Mouse (Mus musculus): ENCODE results near the gene H2al1g. TPM values are rescaled to one million over a fixed set of nuclear protein-coding genes. Genes with fewer than 3 reads are reported as not detected.
"Not testable (repeated sequence)": the region's sequence is repeated elsewhere in the genome, so short reads cannot be mapped to it uniquely, and the experiment has no call there.

The H2al1g gene
- total RNA-seq (2015; ENCODE audit: low replicate concordance) (not detected in 2 replicates), total RNA-seq (2017; ENCODE audit: low replicate concordance) (not detected in 2 replicates)

- not testable (repeated sequence) for ATAC-seq (replicated peaks; ENCODE audit: low FRiP score, poor library complexity, severe bottlenecking)
These were observed at the start of gene H2al1g for GRCm38 (mm10) chrX:11317956-11318355. Gene H2al1g (plus strand): TSS chrX:11318256.

DNA sequence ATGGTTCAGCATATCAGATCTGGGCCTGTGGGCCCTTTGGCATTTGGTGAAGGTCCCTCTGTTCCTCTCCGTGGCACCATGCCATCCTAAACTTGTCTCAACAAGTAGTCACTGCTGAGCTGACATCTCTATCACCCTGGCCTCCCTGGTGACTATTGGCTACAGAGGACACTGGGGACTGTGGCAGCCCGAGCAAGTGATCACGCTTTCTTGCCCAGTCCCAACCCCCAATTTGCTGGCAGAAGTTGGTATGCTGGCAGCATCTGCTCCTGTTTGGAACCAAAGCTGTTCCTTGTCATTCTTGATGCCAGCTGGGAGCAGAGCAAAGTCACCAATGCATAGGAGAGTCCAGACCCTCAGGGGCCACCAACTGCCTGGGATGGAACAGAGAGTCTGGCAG, 49.0 kb upstream of the H2al1g start:
- ATAC-seq (replicated peaks; ENCODE audit: low FRiP score, poor library complexity, severe bottlenecking), result no peak

DNA sequence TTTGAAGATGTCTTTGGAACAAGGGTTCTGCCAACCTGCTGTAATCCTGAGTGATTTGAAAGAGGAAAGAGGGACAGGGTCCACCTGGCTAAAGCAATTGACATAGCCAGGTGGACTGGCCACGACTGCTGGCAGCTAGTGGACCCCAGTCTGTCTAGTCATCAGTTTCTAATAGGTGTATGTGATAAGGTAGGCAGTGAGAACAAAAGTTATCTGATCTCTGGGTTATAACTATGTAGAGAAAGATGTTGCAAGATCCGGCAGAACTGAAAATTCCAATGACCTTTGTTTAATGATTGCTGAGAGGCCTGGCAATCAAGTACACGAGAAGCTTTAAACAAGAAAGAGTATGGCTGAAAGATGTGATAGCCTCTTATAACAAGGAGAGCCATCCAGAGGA, 44.9 kb upstream of the H2al1g start:
- no peak for ATAC-seq (replicated peaks; ENCODE audit: low FRiP score, poor library complexity, severe bottlenecking)

GRCm38 (mm10) chrX:11277083-11277482, 41.0 kb upstream of the H2al1g start:
- ATAC-seq (replicated peaks; ENCODE audit: low FRiP score, poor library complexity, severe bottlenecking), result no peak

DNA sequence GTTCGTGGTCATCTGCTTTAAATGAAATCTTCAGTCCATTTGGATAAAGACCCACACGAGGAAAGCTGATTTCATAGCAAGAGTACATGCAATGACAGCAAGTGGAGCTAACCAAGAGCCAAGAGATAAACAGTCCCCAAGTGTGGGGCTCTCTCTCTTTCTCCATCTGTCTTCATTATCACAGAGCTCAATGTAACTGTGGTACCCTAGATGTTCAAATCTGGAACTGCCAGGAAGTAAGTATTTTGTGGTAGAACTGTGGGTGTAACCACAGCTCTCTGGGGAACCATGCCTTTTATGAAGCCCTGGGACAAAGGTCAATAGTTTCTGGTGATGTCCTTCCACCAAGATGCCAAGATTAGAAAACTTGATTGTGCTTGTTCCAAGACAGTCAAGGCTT, 37.3 kb upstream of the H2al1g start:
- no peak for ATAC-seq (replicated peaks; ENCODE audit: low FRiP score, poor library complexity, severe bottlenecking)

- no peak for ATAC-seq (replicated peaks; ENCODE audit: low FRiP score, poor library complexity, severe bottlenecking)
These were observed 29.7 kb upstream of the H2al1g start for GRCm38 (mm10) chrX:11288306-11288882.

DNA sequence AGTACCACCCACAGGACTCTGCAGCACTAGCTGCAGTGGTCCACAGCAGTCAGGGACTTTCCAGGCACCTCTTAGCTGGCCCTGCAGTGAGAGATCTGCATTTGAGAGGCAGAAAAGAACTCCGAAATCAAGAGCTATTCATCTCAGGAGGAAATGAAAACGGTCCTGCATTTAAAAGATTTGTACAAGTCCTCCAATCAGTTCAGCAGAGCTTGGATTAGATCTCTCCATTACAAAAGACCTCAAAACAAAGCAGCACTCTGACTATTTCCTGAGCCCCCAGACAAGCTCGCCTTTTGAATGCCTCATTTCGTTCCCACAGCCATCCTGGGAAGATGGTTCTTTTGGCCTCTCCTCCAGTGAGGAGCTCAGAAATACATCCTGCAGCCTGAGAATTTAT, 28.8 kb upstream of the H2al1g start:
- no peak for ATAC-seq (replicated peaks; ENCODE audit: low FRiP score, poor library complexity, severe bottlenecking)

- ATAC-seq (replicated peaks; ENCODE audit: low FRiP score, poor library complexity, severe bottlenecking), result not testable (repeated sequence)
These were observed 19.1 kb upstream of the H2al1g start, which contains the start of gene H2al1a for GRCm38 (mm10) chrX:11298957-11299356. Gene H2al1a (plus strand): TSS chrX:11299257.

GRCm38 (mm10) chrX:11302132-11302531, 15.9 kb upstream of the H2al1g start, which contains the start of gene H2al1b:
Gene H2al1b (plus strand): TSS chrX:11302432.
- not testable (repeated sequence) for ATAC-seq (replicated peaks; ENCODE audit: low FRiP score, poor library complexity, severe bottlenecking)

GRCm38 (mm10) chrX:11305355-11305754, 12.7 kb upstream of the H2al1g start, which contains the start of gene H2al1c:
Gene H2al1c (plus strand): TSS chrX:11305655.
- not testable (repeated sequence) for ATAC-seq (replicated peaks; ENCODE audit: low FRiP score, poor library complexity, severe bottlenecking)

- not testable (repeated sequence) for ATAC-seq (replicated peaks; ENCODE audit: low FRiP score, poor library complexity, severe bottlenecking)
These were observed 9.5 kb upstream of the H2al1g start, which contains the start of gene H2al1d for GRCm38 (mm10) chrX:11308524-11308923. Gene H2al1d (plus strand): TSS chrX:11308824.

- not testable (repeated sequence) for ATAC-seq (replicated peaks; ENCODE audit: low FRiP score, poor library complexity, severe bottlenecking)
These were observed 6.4 kb upstream of the H2al1g start, which contains the start of gene H2al1e for GRCm38 (mm10) chrX:11311634-11312033. Gene H2al1e (plus strand): TSS chrX:11311934.

GRCm38 (mm10) chrX:11314858-11315257, 3.2 kb upstream of the H2al1g start, which contains the start of gene H2al1f:
Gene H2al1f (plus strand): TSS chrX:11315158.
- ATAC-seq (replicated peaks; ENCODE audit: low FRiP score, poor library complexity, severe bottlenecking), result not testable (repeated sequence)

GRCm38 (mm10) chrX:11321192-11321591, 3.1 kb downstream of the H2al1g start, which contains the start of gene H2al1h:
Gene H2al1h (plus strand): TSS chrX:11321492.
- not testable (repeated sequence) for ATAC-seq (replicated peaks; ENCODE audit: low FRiP score, poor library complexity, severe bottlenecking)

- not testable (repeated sequence) for ATAC-seq (replicated peaks; ENCODE audit: low FRiP score, poor library complexity, severe bottlenecking)
These were observed 6.3 kb downstream of the H2al1g start, which contains the start of gene H2al1i for GRCm38 (mm10) chrX:11324359-11324758. Gene H2al1i (plus strand): TSS chrX:11324659.

GRCm38 (mm10) chrX:11327522-11327921, 9.5 kb downstream of the H2al1g start, which contains the start of gene H2al1j:
Gene H2al1j (plus strand): TSS chrX:11327822.
- ATAC-seq (replicated peaks; ENCODE audit: low FRiP score, poor library complexity, severe bottlenecking), result not testable (repeated sequence)

- ATAC-seq (replicated peaks; ENCODE audit: low FRiP score, poor library complexity, severe bottlenecking), result no peak
These were observed 27.7 kb downstream of the H2al1g start for GRCm38 (mm10) chrX:11345762-11346161.

DNA sequence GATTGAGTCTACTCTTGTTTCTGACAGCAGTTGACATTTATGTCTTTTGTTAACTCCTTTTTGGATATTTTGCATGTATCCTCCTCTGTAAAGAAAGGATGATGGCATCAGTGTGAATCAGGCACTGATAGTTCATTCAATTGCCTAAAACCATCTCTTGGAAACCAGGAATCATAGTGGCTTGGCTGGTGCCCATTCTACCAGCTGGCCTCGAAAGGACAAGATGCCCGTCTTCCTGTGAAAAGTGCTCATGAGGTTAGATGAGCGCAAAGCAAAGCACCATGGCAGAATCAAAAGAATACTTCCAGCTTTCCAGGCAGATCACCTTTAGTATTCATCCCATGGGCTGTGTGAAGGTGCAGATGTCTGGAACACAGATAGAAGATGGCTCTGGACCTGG, 28.7 kb downstream of the H2al1g start:
- ATAC-seq (replicated peaks; ENCODE audit: low FRiP score, poor library complexity, severe bottlenecking), result no peak

DNA sequence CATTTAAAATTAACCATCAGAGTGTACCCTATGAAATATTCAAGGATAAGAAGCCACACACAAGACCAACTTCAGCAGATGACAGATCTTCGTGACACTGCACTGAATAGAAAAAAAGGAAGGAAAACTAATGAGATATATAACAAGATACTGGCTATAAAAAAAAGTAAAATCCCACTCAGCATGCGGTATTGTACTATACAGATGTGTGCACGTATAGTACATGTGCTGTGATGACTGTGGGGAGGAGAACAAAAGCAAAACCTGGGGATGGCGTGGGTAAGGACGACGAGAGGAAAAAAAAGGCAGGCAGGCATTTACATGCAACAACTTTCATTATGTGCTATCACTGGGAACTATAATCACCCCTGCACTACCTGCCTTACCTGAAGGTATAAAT, 42.8 kb downstream of the H2al1g start:
- no peak for ATAC-seq (replicated peaks; ENCODE audit: low FRiP score, poor library complexity, severe bottlenecking)

- ATAC-seq (replicated peaks; ENCODE audit: low FRiP score, poor library complexity, severe bottlenecking), result no peak
These were observed 43.2 kb downstream of the H2al1g start for GRCm38 (mm10) chrX:11361261-11361660.

- no peak for ATAC-seq (replicated peaks; ENCODE audit: low FRiP score, poor library complexity, severe bottlenecking)
These were observed 45.8 kb downstream of the H2al1g start for GRCm38 (mm10) chrX:11363890-11364289.
